10 mouse cellular contexts compared by ENCODE assay signal in genomic region chr14:116206977-116207376, GRCm38 (mm10).
A peak's percentile ranks its signal among the peaks of the same experiment; 100 is the strongest.
DNase-seq lines count a peak whose midpoint lies in the region; ATAC-seq and TF ChIP-seq lines count a peak whose summit lies in the region.
"Had no signal": no experiment of that assay in that cellular context is flagged by ENCODE, and none has a peak within 500 bp of the region (broad histone marks: within the 10 kb centered on the region; RNA-seq: fewer than 3 reads in every experiment).

No protein-coding gene starts in this region.

- intact Hi-C loops in left cerebral cortex, adult 2 months (cut with DNase I): loop anchor here (10.0 kb wide), 1 partner anchor 1728 kb away; no protein-coding TSS in a partner anchor
- intact Hi-C loops in left cerebral cortex, postnatal 36 days (cut with DNase I): no loop called here

- TF ChIP-seq CTCF in left cerebral cortex, adult 2 months (IDR thresholded peaks at IDR 0.05): peak; percentile 53
- peak; percentile 83 for TF ChIP-seq CTCF in kidney, adult 2 months (conservative IDR thresholded peaks at IDR 0.05; ENCODE audit: insufficient read depth, insufficient read length, low read depth, low read length)

- no peak overlapping the region for H3K27ac ChIP-seq in left cerebral cortex, adult 2 months
- no peak overlapping the region for H3K27ac ChIP-seq in kidney, adult 2 months (ENCODE audit: insufficient read depth, low read depth, low read length)
- H3K27ac ChIP-seq: liver, embryonic 15.5 days; stomach, embryonic 15.5 days had no signal

- peak in 1 of 2 experiments; percentile 17 for DNase-seq in left cerebral cortex, adult 2 months (ENCODE audit: extremely low spot score in 1 of 2, low spot score in 2 of 2)
- DNase-seq in left cerebral cortex, postnatal 36 days (ENCODE audit: low spot score in 2 of 2): no peak
- DNase-seq in NIH3T3 (ENCODE audit: low read depth): peak; percentile 1
- DNase-seq in adrenal gland, postnatal 36 days: peak; percentile 61 to 62
- DNase-seq in kidney, adult 2 months: peak; percentile 54
- DNase-seq in natural killer cell, adult 2 months (ENCODE audit: low spot score in 2 of 2): no peak

- H3K36me3 ChIP-seq in kidney, adult 2 months (ENCODE audit: control insufficient read depth, insufficient read depth, low read length): no peaks in the 10 kb centered on the region
- H3K36me3 ChIP-seq: liver, embryonic 15.5 days; stomach, embryonic 15.5 days had no signal

- no peak overlapping the region for H3K4me3 ChIP-seq in left cerebral cortex, adult 2 months
- H3K4me3 ChIP-seq in kidney, adult 2 months (ENCODE audit: insufficient read depth, low read depth, low read length): no peak overlapping the region
- H3K4me3 ChIP-seq: liver, embryonic 15.5 days; stomach, embryonic 15.5 days had no signal

- no peaks in the 10 kb centered on the region for H3K27me3 ChIP-seq in kidney, adult 2 months (replicated peaks; ENCODE audit: control insufficient read depth, insufficient read depth, low read length)
- H3K27me3 ChIP-seq: liver, embryonic 15.5 days; stomach, embryonic 15.5 days had no signal

- no peak for TF ChIP-seq POLR2A in kidney, adult 2 months (IDR thresholded peaks at IDR 0.05; ENCODE audit: low read depth, low read length)

- peak; percentile 77; the same call in 1 of the 2 replicates for ATAC-seq in megakaryocyte-erythroid progenitor cell, adult 5-6 weeks (replicated peaks; ENCODE audit: low FRiP score, low TSS enrichment, poor library complexity, severe bottlenecking)
- ATAC-seq in activated CD4-positive, CD25-positive, alpha-beta regulatory T cell, adult 4 months: no peak

- WGBS in kidney, adult 2 months: 29% methylated on average over 6 of the region's 6 CpGs

- H3K4me1 ChIP-seq in kidney, adult 2 months (ENCODE audit: control insufficient read depth, insufficient read depth, low read length): no peaks in the 10 kb centered on the region
- H3K4me1 ChIP-seq: liver, embryonic 15.5 days; stomach, embryonic 15.5 days had no signal

Comparison
In these comparisons a context has a peak if more than half of its experiments do, and no peak if none do; other contexts are left out.
1. DNase-seq: peak in NIH3T3 (single experiment), adrenal gland, postnatal 36 days (2 of 2) and kidney, adult 2 months (single experiment); none in left cerebral cortex, postnatal 36 days (0 of 2) and natural killer cell, adult 2 months (0 of 2).